Mouse (Mus musculus) hindbrain, embryonic 16.5 days (tissue): Measurements from ENCODE around the gene Macf1. TPM values are rescaled to one million over a fixed set of nuclear protein-coding genes. Genes with fewer than 3 reads are reported as not detected.
"Not testable (repeated sequence)": the region's sequence is repeated elsewhere in the genome, so short reads cannot be mapped to it uniquely, and the experiment has no call there.

Source experiments
- ATAC-seq: fragments of 200-750 bp; cut with Nextera tagmentation; 2 replicates; pipeline ENCODE4 v1.8.0; 2017; ENCODE audit warnings: moderate TSS enrichment, moderate library complexity
- H3K27ac ChIP-seq: fragments of 300-500 bp; sonication (generic); 2 replicates; pipeline ENCODE4 v1.5.1; 2014; ENCODE audit warnings: low read depth, mild to moderate bottlenecking, control low read depth, low read length, moderate library complexity
- H3K27me3 ChIP-seq: fragments of 300-500 bp; sonication (generic); replicated peaks from 2 replicates; pipeline ENCODE4 v1.6.1; 2014; ENCODE audit warnings: low read length; ENCODE audit not compliant: control insufficient read depth, insufficient read depth
- H3K36me3 ChIP-seq: fragments of 300-500 bp; sonication (generic); 2 replicates; pipeline ENCODE4 v1.6.1; 2014; ENCODE audit warnings: mild to moderate bottlenecking, low read length, moderate library complexity, mixed read lengths; ENCODE audit not compliant: control insufficient read depth, insufficient read depth
- H3K4me1 ChIP-seq: fragments of 300-500 bp; sonication (generic); 2 replicates; pipeline ENCODE4 v1.6.1; 2014; ENCODE audit warnings: low read depth, low read length; ENCODE audit not compliant: control insufficient read depth, insufficient read depth
- H3K4me2 ChIP-seq: fragments of 300-500 bp; sonication (generic); 2 replicates; pipeline ENCODE4 v1.6.1; 2014; ENCODE audit warnings: mild to moderate bottlenecking, low read length, control low read depth, moderate library complexity
- H3K4me3 ChIP-seq: fragments of 300-500 bp; sonication (generic); 2 replicates; pipeline ENCODE4 v1.5.1; 2014; ENCODE audit warnings: mild to moderate bottlenecking, low read length, control low read depth, moderate library complexity
- H3K9ac ChIP-seq: fragments of 300-500 bp; sonication (generic); 2 replicates; pipeline ENCODE4 v1.6.1; 2014; ENCODE audit warnings: low read depth, mild to moderate bottlenecking, control low read depth, low read length, moderate library complexity
- H3K9me3 ChIP-seq: fragments of 300-500 bp; sonication (generic); 2 replicates; pipeline ENCODE4 v1.6.1; 2014; ENCODE audit warnings: mild to moderate bottlenecking, low read length, moderate library complexity; ENCODE audit not compliant: control insufficient read depth
- WGBS: fragments of 180-500 bp; shearing (Covaris S2); extraction: QIAGEN DNeasy Blood & Tissue Kit; methylation state at CpG from one replicate; pipeline ENCODE4 v1.1.7; 2014; 5-methylcytosine and 5-hydroxymethylcytosine counted together
- polyA plus RNA-seq: library from polyadenylated mRNA; unstranded; fragments of >200 nt; fragmentation: Nextera tagmentation; extraction: Ambion mirVana; gene quantifications from 2 replicates; pipeline ENCODE4 v1.2.1, GENCODE M21; 2015

The Macf1 gene
- polyA plus RNA-seq, 1 experiment from 2014 or later: 61.0 TPM

GRCm38 (mm10) chr4:123633370-123633769 lies 50.8 kb downstream of the Macf1 start:
- H3K27me3 ChIP-seq: no peaks in the 10 kb centered on the region
- H3K4me3 ChIP-seq: no peak overlapping the region
- no peak overlapping the region for H3K9ac ChIP-seq
- WGBS: 40% methylated on average over 3 of the region's 3 CpGs
- no peaks in the 10 kb centered on the region for H3K4me1 ChIP-seq
- H3K27ac ChIP-seq: no peak overlapping the region
- peak; percentile 39; the same call in 1 of the 2 replicates for ATAC-seq
- H3K4me2 ChIP-seq: no peak overlapping the region
- H3K9me3 ChIP-seq: no peaks in the 10 kb centered on the region
- H3K36me3 ChIP-seq: no peaks in the 10 kb centered on the region

- H3K4me2 ChIP-seq, H3K4me3 ChIP-seq, H3K9ac ChIP-seq, ATAC-seq, H3K9me3 ChIP-seq, H3K27me3 ChIP-seq, H3K27ac ChIP-seq, H3K36me3 ChIP-seq, H3K4me1 ChIP-seq: not testable (repeated sequence)
- WGBS: 95% methylated on average over 5 of the region's 6 CpGs
Measured at GRCm38 (mm10) chr4:123632116-123632515, 52.0 kb downstream of the Macf1 start.

- no peak for ATAC-seq
- Histone ChIP-seq H3K9ac (no peak overlapping the region), H3K4me2 (no peak overlapping the region), H3K9me3 (no peaks in the 10 kb centered on the region), H3K36me3 (no peaks in the 10 kb centered on the region), H3K4me1 (no peaks in the 10 kb centered on the region), H3K4me3 (no peak overlapping the region), H3K27me3 (no peaks in the 10 kb centered on the region), H3K27ac (no peak overlapping the region)
- WGBS: 81% methylated on average over 3 of the region's 3 CpGs
Measured at GRCm38 (mm10) chr4:123631654-123632053, 52.5 kb downstream of the Macf1 start.

- Histone ChIP-seq H3K9ac (no peak overlapping the region), H3K4me3 (no peak overlapping the region), H3K36me3 (no peaks in the 10 kb centered on the region), H3K4me1 (peaks cover 13% of the 10 kb centered on the region), H3K27ac (no peak overlapping the region), H3K27me3 (no peaks in the 10 kb centered on the region), H3K9me3 (no peaks in the 10 kb centered on the region), H3K4me2 (no peak overlapping the region)
- no peak for ATAC-seq
- 65% methylated on average over 5 of the region's 5 CpGs for WGBS
Measured at GRCm38 (mm10) chr4:123627683-123628082, 56.5 kb downstream of the Macf1 start.

GRCm38 (mm10) chr4:123625332-123626072 lies 58.7 kb downstream of the Macf1 start:
- Histone ChIP-seq H3K27me3 (no peaks in the 10 kb centered on the region), H3K4me3 (no peak overlapping the region), H3K9ac (no peak overlapping the region), H3K36me3 (no peaks in the 10 kb centered on the region), H3K27ac (no peak overlapping the region), H3K4me2 (no peak overlapping the region), H3K4me1 (peaks cover 13% of the 10 kb centered on the region), H3K9me3 (no peaks in the 10 kb centered on the region)
- ATAC-seq: no peak
- WGBS: 75% methylated on average over 6 of the region's 6 CpGs

- no peaks in the 10 kb centered on the region for H3K36me3 ChIP-seq
- no peak for ATAC-seq
- peaks cover 13% of the 10 kb centered on the region for H3K4me1 ChIP-seq
- no peak overlapping the region for H3K4me2 ChIP-seq
- no peak overlapping the region; the same call in 1 of the 2 replicates for H3K27ac ChIP-seq
- no peaks in the 10 kb centered on the region for H3K9me3 ChIP-seq
- 9% methylated on average over 5 of the region's 5 CpGs for WGBS
- H3K4me3 ChIP-seq: no peak overlapping the region
- no peaks in the 10 kb centered on the region for H3K27me3 ChIP-seq
- no peak overlapping the region for H3K9ac ChIP-seq
Measured at GRCm38 (mm10) chr4:123624438-123624837, 59.7 kb downstream of the Macf1 start.

GRCm38 (mm10) chr4:123623742-123624151 lies 60.4 kb downstream of the Macf1 start:
- no peak for ATAC-seq
- Histone ChIP-seq H3K9me3 (no peaks in the 10 kb centered on the region), H3K36me3 (no peaks in the 10 kb centered on the region), H3K27ac (peak overlapping the region; percentile 1), H3K4me3 (no peak overlapping the region), H3K27me3 (no peaks in the 10 kb centered on the region), H3K9ac (no peak overlapping the region), H3K4me2 (no peak overlapping the region), H3K4me1 (peaks cover 13% of the 10 kb centered on the region)
- WGBS: 80% methylated on average over 5 of the region's 5 CpGs

- peaks cover 22% of the 10 kb centered on the region for H3K4me1 ChIP-seq
- no peaks in the 10 kb centered on the region for H3K36me3 ChIP-seq
- no peak overlapping the region for H3K27ac ChIP-seq
- H3K4me3 ChIP-seq: no peak overlapping the region
- ATAC-seq: no peak
- no peaks in the 10 kb centered on the region for H3K9me3 ChIP-seq
- no peak overlapping the region for H3K9ac ChIP-seq
- H3K4me2 ChIP-seq: no peak overlapping the region
- no peaks in the 10 kb centered on the region for H3K27me3 ChIP-seq
Measured at GRCm38 (mm10) chr4:123621732-123622131, 62.4 kb downstream of the Macf1 start.

GRCm38 (mm10) chr4:123617727-123618389 lies 66.3 kb downstream of the Macf1 start:
- H3K4me2 ChIP-seq: no peak overlapping the region
- H3K4me3 ChIP-seq: no peak overlapping the region
- peaks cover 14% of the 10 kb centered on the region for H3K4me1 ChIP-seq
- no peak for ATAC-seq
- WGBS: 69% methylated on average over 5 of the region's 5 CpGs
- no peaks in the 10 kb centered on the region for H3K27me3 ChIP-seq
- no peaks in the 10 kb centered on the region for H3K36me3 ChIP-seq
- H3K9ac ChIP-seq: no peak overlapping the region
- no peaks in the 10 kb centered on the region for H3K9me3 ChIP-seq
- peak overlapping the region; percentile 23; the same call in 1 of the 2 replicates for H3K27ac ChIP-seq
